Mouse (Mus musculus) forebrain, postnatal 0 days (tissue): ENCODE data around the gene Mcts2. TPM values are rescaled to one million over a fixed set of nuclear protein-coding genes. Genes with fewer than 3 reads are reported as not detected.
"Not testable (repeated sequence)": the region's sequence is repeated elsewhere in the genome, so short reads cannot be mapped to it uniquely, and the experiment has no call there.

ENCODE experiments used
- ATAC-seq: fragments of 200-750 bp; cut with Nextera tagmentation; 2 replicates; pipeline ENCODE4 v1.8.0; 2017; ENCODE audit warnings: mild to moderate bottlenecking, moderate library complexity
- DNase-seq: peaks from one replicate; pipeline ENCODE4 v3.0.0-alpha.2; 2015
- H3K27ac ChIP-seq: fragments of 300-500 bp; sonication (generic); 2 replicates; pipeline ENCODE4 v1.5.1; 2014; ENCODE audit warnings: low read depth, mild to moderate bottlenecking, antibody characterized with exemption, low read length, moderate library complexity, mixed read lengths
- H3K27me3 ChIP-seq: fragments of 300-500 bp; sonication (generic); 2 replicates; pipeline ENCODE4 v1.6.1; 2014; ENCODE audit warnings: mild to moderate bottlenecking, low read length, mixed read lengths; ENCODE audit not compliant: insufficient read depth
- H3K36me3 ChIP-seq: fragments of 300-500 bp; sonication (generic); 2 replicates; pipeline ENCODE4 v1.6.1; 2014; ENCODE audit warnings: mild to moderate bottlenecking, moderate library complexity; ENCODE audit not compliant: insufficient read depth
- H3K4me1 ChIP-seq: fragments of 300-500 bp; sonication (generic); 2 replicates; pipeline ENCODE4 v1.6.1; 2014; ENCODE audit warnings: antibody characterized with exemption; ENCODE audit not compliant: insufficient read depth
- H3K4me2 ChIP-seq: fragments of 300-500 bp; sonication (generic); 2 replicates; pipeline ENCODE4 v1.6.1; 2014; ENCODE audit warnings: low read depth, mild to moderate bottlenecking, moderate library complexity
- H3K4me3 ChIP-seq: fragments of 300-500 bp; sonication (generic); 2 replicates; pipeline ENCODE4 v1.5.1; 2014; ENCODE audit warnings: low read depth, low read length, mixed read lengths
- H3K9ac ChIP-seq: fragments of 300-500 bp; sonication (generic); 2 replicates; pipeline ENCODE4 v1.6.1; 2014; ENCODE audit warnings: mild to moderate bottlenecking
- H3K9me3 ChIP-seq: fragments of 300-500 bp; sonication (generic); 2 replicates; pipeline ENCODE4 v1.6.1; 2016; ENCODE audit warnings: low read length
- CTCF ChIP-seq: sonication (generic); IDR thresholded peaks from 2 replicates; pipeline ENCODE4 v1.5.1; 2016; ENCODE audit warnings: antibody characterized with exemption, control low read depth, low read depth
- WGBS: fragments of 180-500 bp; shearing (Covaris S2); extraction: QIAGEN DNeasy Blood & Tissue Kit; methylation state at CpG from one replicate; pipeline ENCODE4 v1.1.7; 2014; 5-methylcytosine and 5-hydroxymethylcytosine counted together
- polyA plus RNA-seq: library from polyadenylated mRNA; unstranded; fragments of >200 nt; fragmentation: Nextera tagmentation; extraction: Ambion mirVana; gene quantifications from 2 replicates; pipeline ENCODE4 v1.2.1, GENCODE M21; 2015
- total RNA-seq: library from RNA; depleted of rRNA; stranded (reverse); fragments of >200 nt; gene quantifications from 2 replicates; pipeline ENCODE4 v1.2.3, GENCODE M21; 2014

The Mcts2 gene
- total and polyA plus RNA-seq, 2 experiments from 2014 or later = 26.6 to 30.8 TPM

- no peak overlapping the region for H3K9ac ChIP-seq
- H3K4me1 ChIP-seq = peaks cover 14% of the 10 kb centered on the region
- DNase-seq (no peak), ATAC-seq (no peak)
- TF ChIP-seq CTCF = peak; percentile 38
- H3K9me3 ChIP-seq = no peaks in the 10 kb centered on the region
- WGBS = 70% methylated on average over 10 of the region's 10 CpGs
- H3K27me3 ChIP-seq = no peaks in the 10 kb centered on the region
- H3K4me2 ChIP-seq = no peak overlapping the region
- no peaks in the 10 kb centered on the region for H3K36me3 ChIP-seq
- no peak overlapping the region for H3K4me3 ChIP-seq
- no peak overlapping the region for H3K27ac ChIP-seq
These were observed 29.4 kb upstream of the Mcts2 start for GRCm38 (mm10) chr2:152657398-152657797.

- no peaks in the 10 kb centered on the region for H3K27me3 ChIP-seq
- H3K4me1 ChIP-seq = no peaks in the 10 kb centered on the region
These were observed 25.7 kb upstream of the Mcts2 start for GRCm38 (mm10) chr2:152661163-152661562.

GRCm38 (mm10) chr2:152666191-152666590 lies 20.6 kb upstream of the Mcts2 start:
- not testable (repeated sequence) for H3K27ac ChIP-seq, H3K4me1 ChIP-seq
- 78% methylated on average over 3 of the region's 3 CpGs for WGBS

More at GRCm38 (mm10) chr2:152661163-152661562, 25.7 kb upstream of the Mcts2 start:
- Histone ChIP-seq H3K9me3 (no peaks in the 10 kb centered on the region), H3K4me2 (no peak overlapping the region), H3K9ac (no peak overlapping the region), H3K4me3 (no peak overlapping the region), H3K36me3 (no peaks in the 10 kb centered on the region), H3K27ac (no peak overlapping the region)
- 82% methylated on average over 6 of the region's 6 CpGs for WGBS
- no peak for TF ChIP-seq CTCF
- DNase-seq (no peak), ATAC-seq (no peak)

GRCm38 (mm10) chr2:152669256-152669638 lies 17.6 kb upstream of the Mcts2 start, which contains the start of gene H13:
Gene H13, plus strand, starts transcription at chr2:152669461.
- peak; percentile 98 for DNase-seq
- Histone ChIP-seq H3K4me2 (peak within 1 kb of the TSS; percentile 91), H3K4me3 (peak within 1 kb of the TSS; percentile 95), H3K27ac (peak within 1 kb of the TSS; percentile 95), H3K9ac (peak within 1 kb of the TSS; percentile 97), H3K36me3 (peaks cover 7% of the 10 kb centered on the region), H3K27me3 (no peaks in the 10 kb centered on the region), H3K4me1 (peaks cover 20% of the 10 kb centered on the region), H3K9me3 (no peaks in the 10 kb centered on the region)
- ATAC-seq = peak; percentile 86
- WGBS = under 1% methylated on average over 35 of the region's 35 CpGs
- peak; percentile 99 for TF ChIP-seq CTCF

More at GRCm38 (mm10) chr2:152666191-152666590, 20.6 kb upstream of the Mcts2 start:
- H3K36me3 ChIP-seq, H3K9me3 ChIP-seq, H3K27me3 ChIP-seq, H3K4me3 ChIP-seq, H3K4me2 ChIP-seq, H3K9ac ChIP-seq, DNase-seq, ATAC-seq: not testable (repeated sequence)

- Histone ChIP-seq H3K27ac (peak overlapping the region; percentile 95), H3K27me3 (no peaks in the 10 kb centered on the region), H3K4me3 (peak overlapping the region; percentile 95), H3K9ac (peak overlapping the region; percentile 97), H3K9me3 (no peaks in the 10 kb centered on the region), H3K4me1 (peaks cover 20% of the 10 kb centered on the region), H3K36me3 (peaks cover 10% of the 10 kb centered on the region), H3K4me2 (peak overlapping the region; percentile 91)
- TF ChIP-seq CTCF = no peak
- peak; percentile 77 for DNase-seq
- WGBS = under 1% methylated on average over 46 of the region's 46 CpGs
- peak; percentile 78 for ATAC-seq
These were observed 17.0 kb upstream of the Mcts2 start for GRCm38 (mm10) chr2:152669639-152670484.

GRCm38 (mm10) chr2:152670983-152671641 lies 15.7 kb upstream of the Mcts2 start:
- DNase-seq = peak; percentile 36
- H3K4me3 ChIP-seq = peak overlapping the region; percentile 95
- no peak for TF ChIP-seq CTCF
- H3K9me3 ChIP-seq = no peaks in the 10 kb centered on the region
- H3K27me3 ChIP-seq = no peaks in the 10 kb centered on the region
- ATAC-seq = no peak; the same call in 1 of the 2 replicates
- H3K4me1 ChIP-seq = peaks cover 20% of the 10 kb centered on the region
- H3K9ac ChIP-seq = peak overlapping the region; percentile 97
- H3K27ac ChIP-seq = peak overlapping the region; percentile 95
- H3K4me2 ChIP-seq = peak overlapping the region; percentile 91
- H3K36me3 ChIP-seq = peaks cover 22% of the 10 kb centered on the region
- WGBS = 49% methylated on average over 9 of the region's 9 CpGs

GRCm38 (mm10) chr2:152671642-152671999 lies 15.2 kb upstream of the Mcts2 start:
- Histone ChIP-seq H3K36me3 (peaks cover 27% of the 10 kb centered on the region), H3K9me3 (no peaks in the 10 kb centered on the region), H3K4me3 (peak overlapping the region; percentile 95), H3K27me3 (no peaks in the 10 kb centered on the region), H3K4me1 (peaks cover 20% of the 10 kb centered on the region), H3K9ac (peak overlapping the region; percentile 97), H3K27ac (0 out of 2 replicates have a peak overlapping the region, but pooled peaks have one; percentile 95), H3K4me2 (peak overlapping the region; percentile 91)
- ATAC-seq (peak; percentile 49), DNase-seq (peak; percentile 63)
- 16% methylated on average over 5 of the region's 5 CpGs for WGBS
- TF ChIP-seq CTCF = peak; percentile 70
